Mouse (Mus musculus): ENCODE measurements around the gene Rnase2a. TPM values are rescaled to one million over a fixed set of nuclear protein-coding genes. Genes with fewer than 3 reads are reported as not detected.

The Rnase2a gene
- 10 to 100 TPM; 50.2 to 56.3 TPM for total RNA-seq (2023)

GRCm38 (mm10) chr14:51256041-51256440 is at the start of gene Rnase2a:
TSS of gene Rnase2a (minus strand) at chr14:51256112.

Other genes starting within 250 kb of the Rnase2a start
- not detected for gene Rnase10, start 248.4 kb downstream of the Rnase2a start, total RNA-seq (2023)
- not detected for gene Rnase9, start 214.2 kb downstream of the Rnase2a start, total RNA-seq (2023)
- gene Rnase11, start 205.9 kb downstream of the Rnase2a start, total RNA-seq (2023), result not detected
- 1 to 10 TPM; 1.7 to 2.0 TPM for gene Rnase12, start 198.5 kb downstream of the Rnase2a start, total RNA-seq (2023)
- gene Olfr750, start 181.7 kb downstream of the Rnase2a start, total RNA-seq (2023), result not detected
- 1 to 10 TPM; 5.1 to 5.8 TPM for gene Rnase4, start 165.0 kb downstream of the Rnase2a start, total RNA-seq (2023)
- 1 to 10 TPM; 3.5 to 5.6 TPM for gene Ang, start 165.0 kb downstream of the Rnase2a start, total RNA-seq (2023)
- not detected for gene Eddm3b, start 141.7 kb downstream of the Rnase2a start, total RNA-seq (2023)
- gene Rnase6, start 132.2 kb downstream of the Rnase2a start, total RNA-seq (2023), result 10 to 100 TPM; 42.5 to 44.9 TPM
- not detected for gene Rnase1, start 109.3 kb downstream of the Rnase2a start, total RNA-seq (2023)
- 1 to 10 TPM; 2.5 to 2.7 TPM for gene Rnase2b, start 93.9 kb downstream of the Rnase2a start, total RNA-seq (2023)
- not detected for gene Ang2, start 57.0 kb downstream of the Rnase2a start, total RNA-seq (2023)
- gene Ear14, start 52.7 kb downstream of the Rnase2a start, total RNA-seq (2023), result not detected
- not detected for gene Gm7247, start 105.6 kb upstream of the Rnase2a start, total RNA-seq (2023)
- gene Vmn2r88, start 154.7 kb upstream of the Rnase2a start, total RNA-seq (2023), result not detected
- gene Vmn2r89, start 195.7 kb upstream of the Rnase2a start, total RNA-seq (2023), result not detected

Measured in neutrophil, adult 83 days (primary cell).